Mouse (Mus musculus) urinary bladder, adult 18-20 months (tissue): ENCODE results near the gene Prodh2.
A peak's percentile ranks its signal among the peaks of the same experiment; 100 is the strongest.
"Not testable (repeated sequence)": the region's sequence is repeated elsewhere in the genome, so short reads cannot be mapped to it uniquely, and the experiment has no call there.

Experiments
- DNase-seq, 2 experiments: peaks; one replicate each; pipeline ENCODE4 v3.0.0; 2022; ENCODE audit warnings: low spot score in 2 of 2, mixed read lengths in 2 of 2

The Prodh2 gene

GRCm38 (mm10) chr7:30493401-30493931 is at the start of gene Prodh2:
Gene Prodh2 (plus strand): TSS chr7:30493622.
- no peak for DNase-seq

- DNase-seq, result no peak
Measured at GRCm38 (mm10) chr7:30443696-30444095, 49.7 kb upstream of the Prodh2 start.

- DNase-seq, result no peak
Measured at GRCm38 (mm10) chr7:30444154-30444970, 49.1 kb upstream of the Prodh2 start.

GRCm38 (mm10) chr7:30444971-30445751 is 48.3 kb upstream of the Prodh2 start, which contains the start of gene Aplp1:
Gene Aplp1 (minus strand): TSS chr7:30445535.
- DNase-seq, result peak in 1 of 2 experiments; percentile 44

DNA sequence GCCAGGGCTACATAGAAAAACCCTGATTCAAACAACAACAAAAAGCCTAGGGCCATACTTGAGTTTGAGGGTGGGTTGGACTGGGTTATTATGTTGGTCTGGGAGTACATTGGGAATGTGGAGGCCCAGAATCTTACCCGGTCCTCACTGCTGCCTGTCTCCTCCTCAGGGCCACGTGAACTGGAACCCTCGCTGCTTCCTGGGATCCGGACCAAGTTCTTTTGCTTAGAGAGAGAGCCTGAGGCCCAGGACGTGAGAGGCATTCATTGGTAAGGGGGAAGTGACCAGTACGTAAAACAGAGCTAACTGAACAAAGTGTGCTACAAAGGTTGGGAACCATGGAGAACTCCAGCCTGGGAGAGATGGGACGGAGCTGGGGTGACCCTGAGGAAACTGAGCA is 43.2 kb upstream of the Prodh2 start:
- DNase-seq, result no peak

- DNase-seq, result no peak
Measured at GRCm38 (mm10) chr7:30453327-30453726, 40.1 kb upstream of the Prodh2 start.

DNA sequence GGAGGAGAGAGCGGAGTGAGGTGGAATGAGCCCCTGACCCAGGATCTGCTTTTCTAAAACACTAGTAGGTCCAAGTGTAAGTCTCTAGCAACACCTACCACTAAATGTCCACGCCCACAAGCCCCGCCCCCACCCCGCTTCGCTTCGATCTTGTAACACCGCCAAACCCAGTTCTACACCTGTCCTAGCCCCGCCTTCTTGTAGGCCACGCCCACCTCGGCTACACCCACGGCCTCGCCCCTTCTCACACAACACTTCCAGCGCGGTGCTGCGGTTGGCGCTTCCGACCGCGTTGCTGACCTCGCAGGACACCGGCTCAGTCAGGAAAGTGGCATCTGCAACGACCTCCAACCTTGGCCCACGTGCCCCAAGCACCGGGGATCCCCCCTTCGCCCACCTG is 39.7 kb upstream of the Prodh2 start:
- peak in 1 of 2 experiments; percentile 57 for DNase-seq

GRCm38 (mm10) chr7:30454259-30454658 is 39.2 kb upstream of the Prodh2 start:
- DNase-seq, result no peak

GRCm38 (mm10) chr7:30456487-30456886 is 36.9 kb upstream of the Prodh2 start:
- no peak for DNase-seq

- no peak for DNase-seq
Measured at GRCm38 (mm10) chr7:30456911-30457628, 36.4 kb upstream of the Prodh2 start.

DNA sequence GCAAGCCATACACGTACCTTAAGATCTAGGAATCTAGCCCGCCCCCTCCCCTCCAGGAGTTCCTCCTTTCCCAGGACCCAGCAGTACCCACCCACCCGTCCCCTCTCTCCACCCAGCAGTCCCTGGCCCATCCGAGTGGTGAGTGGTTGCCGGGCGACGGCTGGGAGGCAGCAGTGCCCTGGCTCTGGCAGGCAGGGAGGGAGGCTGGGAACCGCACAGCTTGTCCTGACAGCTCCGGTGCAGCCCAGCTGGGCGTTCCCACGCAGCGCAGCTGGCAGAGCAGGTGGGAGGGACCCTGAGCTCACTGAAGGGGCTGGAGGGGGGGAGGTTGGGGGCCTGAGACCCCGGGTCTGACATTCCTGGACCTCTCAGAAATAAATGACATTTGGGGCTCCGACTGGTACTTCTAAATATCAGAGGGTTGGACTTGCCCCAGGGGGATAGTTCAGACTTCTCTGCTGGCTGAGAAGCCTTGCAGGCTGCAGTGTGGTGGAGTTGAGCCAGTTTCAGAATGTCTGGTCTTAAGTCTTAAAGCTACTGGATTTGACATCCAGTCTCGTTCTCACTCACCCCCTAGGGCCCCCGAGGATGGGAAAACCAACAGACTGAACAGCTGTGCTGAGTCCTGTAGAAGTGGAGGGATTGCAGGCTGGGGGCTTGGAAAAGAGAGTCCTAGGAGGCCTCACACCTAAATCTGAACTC is 35.6 kb upstream of the Prodh2 start, which contains the start of the genes Kirrel2 and Nphs1:
TSS of gene Kirrel2 (minus strand) at position 62 of the 702 bp plus-strand sequence.
TSS of gene Nphs1 (plus strand) at position 687 of the 702 bp plus-strand sequence.
- no peak for DNase-seq

- no peak for DNase-seq
Measured at GRCm38 (mm10) chr7:30459484-30459883, 33.9 kb upstream of the Prodh2 start.

- DNase-seq, result no peak
Measured at GRCm38 (mm10) chr7:30463568-30463967, 29.9 kb upstream of the Prodh2 start.

DNA sequence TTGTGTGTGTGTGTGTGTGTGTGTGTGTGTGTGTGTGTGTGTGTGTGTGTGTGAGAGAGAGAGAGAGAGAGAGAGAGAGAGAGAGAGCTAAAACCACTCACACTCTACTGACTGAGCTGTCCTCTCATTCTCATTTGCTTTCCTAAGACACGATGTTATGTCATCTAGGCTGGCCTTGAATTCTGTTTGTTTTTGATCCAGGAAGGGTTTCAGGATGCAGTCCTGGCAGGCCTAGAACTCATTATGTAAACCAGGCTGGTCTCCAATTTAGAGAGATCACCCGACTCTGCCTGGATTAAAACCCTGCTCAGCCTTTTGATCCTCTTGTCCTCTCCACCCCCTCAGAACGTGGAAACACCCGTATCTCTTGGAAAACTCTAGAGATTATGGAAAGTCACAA is 29.4 kb upstream of the Prodh2 start:
- DNase-seq, result no peak

GRCm38 (mm10) chr7:30464816-30465300 is 28.6 kb upstream of the Prodh2 start:
- DNase-seq, result no peak

- DNase-seq, result no peak
Measured at GRCm38 (mm10) chr7:30472411-30472810, 21.0 kb upstream of the Prodh2 start.

- no peak for DNase-seq
Measured at GRCm38 (mm10) chr7:30474999-30475398, 18.4 kb upstream of the Prodh2 start.

GRCm38 (mm10) chr7:30476136-30476535 is 17.3 kb upstream of the Prodh2 start:
- DNase-seq, result not testable (repeated sequence)

- no peak for DNase-seq
Measured at GRCm38 (mm10) chr7:30477415-30478381, 15.7 kb upstream of the Prodh2 start.

- DNase-seq, result no peak
Measured at GRCm38 (mm10) chr7:30484250-30484649, 9.2 kb upstream of the Prodh2 start.
